Mouse (Mus musculus) yolk sac, embryonic 10.5 days (tissue): ENCODE measurements around the gene Mpc1.
A peak's percentile ranks its signal among the peaks of the same experiment; 100 is the strongest.
"Not testable (repeated sequence)": the region's sequence is repeated elsewhere in the genome, so short reads cannot be mapped to it uniquely, and the experiment has no call there.

ENCODE experiments used
- DNase-seq: peaks from one replicate; pipeline ENCODE4 v3.0.0-alpha.2; 2017; ENCODE audit warnings: low spot score

Mpc1 gene

GRCm38 (mm10) chr17:8278356-8278755 lies 4.3 kb upstream of the Mpc1 start:
- no peak for DNase-seq

- peak; percentile 94 for DNase-seq
Observed at GRCm38 (mm10) chr17:8283526-8284253, 986 bp downstream of the Mpc1 start.

- peak; percentile 8 for DNase-seq
Observed at GRCm38 (mm10) chr17:8284254-8284661, 1.6 kb downstream of the Mpc1 start.

GRCm38 (mm10) chr17:8285056-8285455 lies 2.4 kb downstream of the Mpc1 start:
- DNase-seq, result no peak

- no peak for DNase-seq
Observed at GRCm38 (mm10) chr17:8286987-8287386, 4.3 kb downstream of the Mpc1 start.

GRCm38 (mm10) chr17:8289993-8290679 lies 7.4 kb downstream of the Mpc1 start:
- DNase-seq, result no peak

- no peak for DNase-seq
Observed at GRCm38 (mm10) chr17:8290736-8291135, 8.0 kb downstream of the Mpc1 start.

GRCm38 (mm10) chr17:8295825-8296224 lies 13.1 kb downstream of the Mpc1 start:
- no peak for DNase-seq

- DNase-seq, result no peak
Observed at GRCm38 (mm10) chr17:8296313-8296844, 13.7 kb downstream of the Mpc1 start.

GRCm38 (mm10) chr17:8297746-8298145 lies 15.0 kb downstream of the Mpc1 start:
- no peak for DNase-seq

GRCm38 (mm10) chr17:8298281-8298680 lies 15.6 kb downstream of the Mpc1 start:
- no peak for DNase-seq

- DNase-seq, result no peak
Observed at GRCm38 (mm10) chr17:8299524-8299923, 16.8 kb downstream of the Mpc1 start.

GRCm38 (mm10) chr17:8301515-8301914 lies 18.8 kb downstream of the Mpc1 start:
- DNase-seq, result no peak

GRCm38 (mm10) chr17:8302772-8303438 lies 20.2 kb downstream of the Mpc1 start:
- no peak for DNase-seq

GRCm38 (mm10) chr17:8303671-8304070 lies 21.0 kb downstream of the Mpc1 start:
- DNase-seq, result no peak

- DNase-seq, result no peak
Observed at GRCm38 (mm10) chr17:8305801-8306200, 23.1 kb downstream of the Mpc1 start.

- DNase-seq, result peak; percentile 96
Observed at GRCm38 (mm10) chr17:8310838-8311614, 28.3 kb downstream of the Mpc1 start, which contains the start of gene Sft2d1. Gene Sft2d1, plus strand, starts transcription at chr17:8311102.

GRCm38 (mm10) chr17:8311751-8312150 lies 29.0 kb downstream of the Mpc1 start:
- no peak for DNase-seq

- no peak for DNase-seq
Observed at GRCm38 (mm10) chr17:8313976-8314375, 31.3 kb downstream of the Mpc1 start.

GRCm38 (mm10) chr17:8316251-8316650 lies 33.5 kb downstream of the Mpc1 start:
- DNase-seq, result no peak

- not testable (repeated sequence) for DNase-seq
Observed at GRCm38 (mm10) chr17:8326877-8327276, 44.2 kb downstream of the Mpc1 start.
